Mouse (Mus musculus) erythroblast, adult 5-6 weeks (primary cell): ENCODE data around the gene Cdk2. TPM values are rescaled to one million over a fixed set of nuclear protein-coding genes. Genes with fewer than 3 reads are reported as not detected.
"Not testable (repeated sequence)": the region's sequence is repeated elsewhere in the genome, so short reads cannot be mapped to it uniquely, and the experiment has no call there.

Experiments used
- ATAC-seq: replicated peaks from 2 replicates; pipeline ENCODE4 v1.8.0; 2016; ENCODE audit warnings: moderate number of reproducible peaks, mild to moderate bottlenecking, moderate TSS enrichment, inconsistent platforms; ENCODE audit not compliant: poor library complexity, low FRiP score, severe bottlenecking
- total RNA-seq, 2 experiments: library from RNA; stranded (forward) in 1 of 2; stranded (reverse) in 1 of 2; fragments of 150-400 nt in 1 of 2; fragments of 200-764, 138-1000 nt in 1 of 2; gene quantifications; 2 replicates each; pipeline versions ENCODE4 v1.2.3 to v1.2.4; 2015 to 2017; ENCODE audit warnings: low replicate concordance in 2 of 2

Cdk2 gene
- total RNA-seq (2015; ENCODE audit: low replicate concordance) (29.8 and 37.2 TPM in 2 replicates), total RNA-seq (2017; ENCODE audit: low replicate concordance) (21.0 and 34.3 TPM in 2 replicates)

DNA sequence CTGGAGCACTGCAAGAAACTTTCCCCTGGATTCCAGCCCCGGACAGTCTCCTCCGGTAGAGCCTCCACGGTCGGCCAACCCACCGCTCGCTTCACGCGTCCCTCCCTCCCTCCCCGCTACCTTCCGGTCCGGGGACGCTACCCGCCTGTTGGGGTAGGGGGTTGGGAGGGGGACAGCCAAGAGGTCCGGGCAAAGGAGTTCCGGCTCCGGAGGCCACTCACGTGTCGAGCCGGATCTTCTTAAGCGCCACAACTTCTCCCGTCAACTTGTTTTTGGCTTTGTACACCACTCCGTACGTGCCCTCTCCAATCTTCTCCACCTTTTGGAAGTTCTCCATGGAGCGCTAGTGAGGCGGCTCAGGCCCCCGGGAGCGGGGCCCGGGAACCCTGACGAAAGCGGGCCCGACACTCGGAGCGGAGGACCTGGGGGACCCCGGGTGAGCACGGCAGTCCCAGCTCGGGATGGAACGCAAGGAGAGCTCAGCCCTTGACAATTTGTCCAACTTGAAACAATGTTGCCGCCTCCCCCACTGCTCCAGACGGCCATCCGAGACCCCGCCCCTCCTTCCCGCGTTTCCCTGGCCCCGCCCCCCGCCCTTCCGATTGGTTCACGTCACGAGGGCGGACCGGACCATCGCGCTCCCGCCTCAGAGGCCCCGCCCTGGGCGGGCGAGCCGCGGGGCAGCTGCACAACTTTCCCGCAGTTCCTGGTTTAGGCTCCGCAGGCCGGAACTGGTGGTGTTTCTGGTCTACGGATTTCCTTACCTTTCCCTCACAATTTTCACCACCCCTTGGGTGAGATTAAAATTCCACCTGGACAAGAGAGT is at the start of gene Cdk2:
TSS of gene Cdk2 (minus strand) at position 541 of the 826 bp plus-strand sequence.
- ATAC-seq, result peak; percentile 90

DNA sequence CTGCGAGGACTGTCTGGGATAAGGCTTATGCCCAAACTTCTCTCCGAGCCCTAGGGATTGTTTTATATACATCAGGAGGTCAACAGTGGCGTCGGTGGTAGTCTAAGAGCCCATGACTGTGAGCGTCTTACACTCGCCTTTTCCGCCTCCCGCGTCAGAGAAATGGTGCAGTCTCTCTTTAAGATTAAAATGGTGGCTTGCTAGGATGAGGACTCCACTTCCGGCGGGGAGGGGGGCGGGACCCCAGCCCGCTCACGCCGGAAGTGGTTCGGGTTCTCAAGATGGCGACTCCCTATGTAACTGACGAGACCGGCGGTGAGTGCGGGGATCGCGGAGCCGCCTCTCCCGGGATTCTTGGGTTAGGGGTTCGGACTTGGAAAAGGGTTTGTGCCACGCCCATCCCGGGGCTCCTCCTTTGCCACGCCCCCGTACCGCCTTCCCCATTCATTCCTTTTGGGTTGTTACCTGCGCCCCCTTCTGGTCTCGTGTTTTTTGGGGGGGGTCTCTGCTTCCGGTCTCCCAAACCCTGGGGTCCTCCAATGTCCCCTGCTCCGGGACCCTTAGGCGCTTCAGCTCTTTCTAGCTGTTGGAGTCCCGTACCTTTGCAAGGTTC is 43.5 kb upstream of the Cdk2 start:
- peak; percentile 90 for ATAC-seq

DNA sequence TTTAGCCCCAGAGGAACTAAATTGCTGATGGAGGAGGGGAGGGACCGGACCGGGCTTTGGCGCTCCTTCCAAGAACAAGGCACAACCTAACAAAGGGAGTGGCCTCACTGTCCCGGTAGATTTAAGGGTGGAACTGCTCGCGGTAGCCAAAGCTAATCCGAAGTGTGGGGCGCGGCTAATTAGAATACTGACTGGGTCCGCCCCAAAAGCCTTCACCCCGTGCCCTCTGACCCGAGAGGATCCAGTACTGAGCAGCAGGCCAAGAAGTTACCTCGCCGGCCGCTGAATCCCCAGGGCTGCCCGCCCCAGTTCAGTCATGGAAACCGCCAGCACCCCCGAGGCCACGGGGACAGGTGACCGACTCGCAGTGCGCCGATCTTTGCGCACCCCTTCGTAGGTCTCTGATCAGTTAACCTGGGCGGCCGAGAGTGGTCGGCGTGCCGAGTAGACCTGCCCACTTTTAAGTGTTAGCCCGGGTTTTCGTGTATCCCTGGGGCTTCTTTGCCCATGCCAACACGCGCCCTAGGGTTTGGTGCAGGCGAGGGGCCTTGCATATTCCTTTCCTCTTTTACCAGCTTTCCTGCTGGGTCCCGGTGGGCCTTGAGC is 42.9 kb upstream of the Cdk2 start, which contains the start of gene Pym1:
TSS of gene Pym1 (plus strand) at position 244 of the 606 bp plus-strand sequence.
- peak; percentile 87 for ATAC-seq

DNA sequence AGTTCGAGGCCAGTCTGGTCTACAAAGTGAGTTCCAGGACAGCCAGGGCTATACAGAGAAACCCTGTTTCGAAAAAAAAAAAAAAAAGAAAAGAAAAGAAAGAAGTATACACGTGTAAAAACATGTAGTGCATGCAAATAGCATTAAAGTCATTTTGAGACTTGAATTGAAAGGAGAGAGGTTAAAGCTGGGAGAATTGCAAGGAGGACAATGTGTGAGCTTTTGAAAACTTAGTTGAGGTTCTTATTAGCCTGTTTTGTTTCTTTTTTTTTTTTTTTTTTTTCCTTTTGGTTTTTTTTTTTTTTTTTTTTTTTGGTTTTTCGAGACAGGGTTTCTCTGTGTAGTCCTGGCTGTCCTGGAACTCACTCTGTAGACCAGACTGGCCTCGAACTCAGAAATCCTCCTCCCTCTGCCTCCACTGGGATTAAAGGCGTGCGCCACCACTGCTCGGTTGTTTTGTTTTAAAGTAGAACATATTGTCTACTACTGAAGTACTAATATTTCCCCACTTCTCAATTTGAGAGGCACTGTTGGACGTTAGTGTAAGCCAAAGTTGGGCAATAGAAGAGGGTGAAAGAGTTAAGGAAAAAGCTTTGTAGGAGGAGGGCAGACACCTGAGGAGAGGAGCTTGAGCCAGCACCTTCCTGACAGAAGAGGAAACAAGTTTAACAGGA is 42.3 kb upstream of the Cdk2 start:
- ATAC-seq, result no peak

DNA sequence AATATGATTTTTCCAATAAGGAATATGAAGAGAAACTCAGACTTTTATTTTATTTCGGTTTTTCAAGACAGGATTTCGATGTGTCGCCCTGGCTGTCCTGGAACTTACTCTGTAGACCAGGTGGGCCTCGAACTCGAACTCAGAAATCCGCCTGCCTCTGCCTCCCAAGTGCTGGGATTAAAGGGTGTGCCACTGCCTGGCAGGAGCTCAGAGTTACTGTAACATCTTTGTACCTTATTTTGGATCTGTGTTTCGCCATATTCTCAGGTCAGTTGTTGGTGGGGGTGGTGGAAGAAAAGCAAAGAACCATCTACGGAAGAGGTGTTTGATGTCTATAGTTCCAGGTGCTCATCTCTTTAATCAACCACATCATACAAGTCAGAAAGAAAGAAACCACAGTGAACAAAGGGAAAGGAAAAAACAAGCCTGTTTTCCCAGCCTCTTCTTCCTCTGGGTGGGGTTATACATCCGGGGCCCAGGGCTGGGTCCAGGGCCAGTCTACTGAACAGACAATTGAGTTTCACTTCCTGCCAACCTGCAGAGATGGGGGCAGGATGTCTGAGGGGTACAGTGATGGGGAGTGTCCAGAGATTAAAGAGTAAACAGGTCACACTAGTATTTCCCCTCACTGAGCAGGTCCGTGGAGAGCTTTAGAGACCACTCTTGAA is 41.2 kb upstream of the Cdk2 start:
- no peak for ATAC-seq

DNA sequence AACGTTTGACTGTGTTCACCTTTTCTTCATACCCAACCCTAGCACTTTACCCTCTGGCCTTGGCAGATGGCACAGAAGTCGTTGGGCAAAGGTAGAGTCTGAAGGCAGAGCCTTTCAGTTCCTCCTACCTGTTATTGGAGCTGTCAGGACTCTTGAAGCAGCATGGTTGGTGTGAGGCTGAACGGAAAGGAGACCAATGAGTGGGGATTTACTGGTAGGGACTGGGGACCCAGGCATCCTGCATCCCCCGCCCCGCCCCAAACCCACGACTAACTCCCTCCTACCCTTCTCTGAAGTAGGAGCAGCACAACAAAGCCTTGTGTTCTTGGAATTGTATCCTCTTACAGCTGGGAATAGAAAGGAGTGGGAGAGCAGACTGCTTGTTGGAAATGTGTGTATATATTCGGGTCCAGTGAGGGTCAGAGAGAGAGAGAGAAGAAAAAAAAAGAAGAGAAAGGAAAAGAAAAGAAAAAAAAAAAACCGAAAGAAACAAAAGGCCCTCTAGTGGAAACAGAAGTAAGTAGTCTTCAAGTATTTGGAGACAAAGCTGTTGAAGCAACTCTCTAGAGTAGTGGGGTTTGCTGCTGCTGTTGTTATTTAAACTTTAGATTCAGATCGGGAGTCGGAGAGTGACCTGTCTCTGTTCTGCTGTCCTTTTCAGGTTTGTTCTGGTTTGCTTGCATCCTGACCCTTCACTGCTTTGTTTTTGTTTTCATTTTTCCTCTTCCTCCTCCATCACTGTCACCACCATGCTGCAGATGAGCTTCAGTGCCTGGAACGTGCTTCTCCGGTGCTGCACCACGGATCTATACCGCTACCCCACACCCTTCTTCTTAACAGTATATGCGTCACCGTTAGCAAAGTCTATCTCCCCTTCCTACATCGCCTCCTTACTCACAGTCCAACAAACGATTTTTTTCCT is 40.1 kb upstream of the Cdk2 start, which contains the start of gene Dgka:
TSS of gene Dgka (minus strand) at position 176 of the 922 bp plus-strand sequence.
- no peak for ATAC-seq

DNA sequence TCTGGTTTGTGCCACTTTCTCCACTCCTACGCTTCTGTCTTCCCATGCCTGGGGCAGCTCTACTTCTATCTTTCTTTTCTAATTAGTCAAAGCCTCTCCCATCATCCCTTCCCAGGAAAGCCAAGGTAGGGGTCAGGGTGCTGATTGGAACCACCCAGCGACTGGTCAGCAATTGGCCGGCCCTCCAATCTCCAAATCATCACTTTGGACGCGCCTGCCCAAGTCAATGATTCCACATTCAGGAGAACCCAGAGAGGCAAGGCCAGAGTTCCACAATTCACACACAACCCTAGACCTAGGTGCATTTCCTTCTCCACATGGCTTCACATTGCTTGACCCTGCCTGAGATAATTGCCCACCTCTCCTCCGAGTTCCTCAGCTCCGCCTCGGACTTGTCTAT is 39.4 kb upstream of the Cdk2 start:
- no peak for ATAC-seq

DNA sequence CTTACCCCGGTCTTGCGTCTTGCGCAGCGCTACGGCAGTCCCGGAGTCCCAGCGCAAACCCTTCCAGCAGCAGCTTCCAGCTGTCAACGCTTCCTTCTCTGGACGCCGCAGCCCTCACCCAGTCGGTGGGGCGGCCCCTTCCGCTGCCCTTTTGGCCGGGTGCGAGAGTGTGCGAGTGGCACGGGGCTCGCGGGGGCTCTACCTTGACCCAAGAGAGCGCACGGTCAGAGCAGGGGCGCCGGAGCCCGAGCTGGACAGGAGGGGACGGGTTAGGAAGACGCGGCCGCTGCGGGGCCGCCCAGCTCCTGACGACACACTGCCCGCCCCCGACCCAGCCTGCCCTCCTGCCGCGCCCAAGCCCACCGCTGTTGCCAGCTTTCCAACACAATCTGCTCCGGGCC is 39.0 kb upstream of the Cdk2 start:
- no peak for ATAC-seq

DNA sequence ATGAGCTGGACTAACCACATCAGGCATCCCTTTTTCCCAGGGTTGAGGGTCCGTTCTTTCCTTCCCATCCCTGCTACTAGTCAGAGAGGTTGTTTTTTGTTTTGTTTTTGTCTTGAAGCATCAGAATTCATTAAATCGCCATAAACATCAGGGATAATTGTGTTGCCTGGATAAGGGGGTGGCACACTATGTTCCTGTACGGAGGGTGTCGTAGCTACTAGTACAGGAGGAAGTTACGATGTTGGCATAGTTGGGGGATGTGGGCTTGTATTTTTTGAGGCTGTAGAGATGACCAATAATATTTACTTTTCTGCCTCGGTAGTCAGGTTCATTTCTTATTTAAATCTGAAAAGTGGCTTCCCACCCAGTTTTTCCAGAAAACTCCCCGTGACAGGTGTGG is 38.4 kb upstream of the Cdk2 start:
- ATAC-seq, result no peak

DNA sequence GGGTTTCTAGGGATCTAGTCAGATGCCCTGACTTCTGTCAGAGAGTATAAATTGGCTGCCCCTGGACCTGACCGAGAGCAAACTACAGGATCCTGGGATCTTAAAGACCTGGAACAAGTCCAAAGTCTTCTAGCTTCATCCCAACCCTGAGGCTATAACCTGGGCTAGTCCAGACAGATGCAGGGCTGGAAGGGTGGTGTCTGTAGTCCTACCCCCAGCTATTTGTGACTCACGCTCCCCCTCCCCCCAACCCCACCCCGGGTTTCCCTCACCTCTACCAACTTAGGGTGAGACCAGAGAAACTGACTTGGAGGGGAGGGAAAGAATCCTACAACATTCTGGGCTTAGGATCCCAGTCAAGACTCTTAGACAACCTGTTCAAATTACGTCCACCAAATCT is 37.8 kb upstream of the Cdk2 start:
- no peak for ATAC-seq

DNA sequence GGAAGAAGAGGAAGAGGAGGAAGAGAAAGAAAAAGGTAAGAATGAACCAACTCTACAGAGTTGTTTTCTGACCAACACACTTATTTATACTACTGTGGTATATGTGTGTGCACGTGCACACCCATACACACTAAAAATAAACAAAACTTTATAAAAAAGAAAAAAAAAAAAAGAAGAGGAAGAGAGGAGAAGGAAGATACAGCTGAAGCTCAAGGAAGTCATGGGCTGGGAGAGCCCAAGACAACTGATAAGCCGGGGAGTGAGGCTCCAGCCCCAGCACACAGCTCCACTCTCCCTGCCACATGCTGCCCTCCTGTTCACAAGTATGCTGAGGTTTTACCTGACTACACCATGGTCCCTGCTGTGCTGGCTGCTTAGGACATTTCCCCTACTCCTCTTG is 35.5 kb upstream of the Cdk2 start:
- ATAC-seq, result no peak

DNA sequence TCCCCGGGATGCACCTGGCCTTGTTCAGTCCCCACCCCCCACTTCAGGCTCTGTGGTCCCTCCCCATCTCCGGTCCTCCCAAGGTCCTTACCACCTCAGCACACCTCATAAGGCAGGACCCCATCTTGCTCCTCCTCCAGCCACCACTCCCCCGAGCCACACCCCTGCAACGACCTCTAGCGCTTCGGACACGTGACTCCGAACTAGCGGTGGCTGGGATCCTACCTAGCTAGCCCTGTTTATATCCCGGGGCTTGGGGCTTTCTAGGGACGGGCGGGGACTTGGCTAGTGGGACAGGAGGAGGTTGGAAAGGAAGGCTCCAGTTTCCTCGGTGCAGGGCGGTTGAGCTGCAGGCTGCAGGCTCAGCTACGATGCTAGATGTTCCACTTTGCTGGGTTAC is 32.6 kb upstream of the Cdk2 start:
- ATAC-seq, result no peak

DNA sequence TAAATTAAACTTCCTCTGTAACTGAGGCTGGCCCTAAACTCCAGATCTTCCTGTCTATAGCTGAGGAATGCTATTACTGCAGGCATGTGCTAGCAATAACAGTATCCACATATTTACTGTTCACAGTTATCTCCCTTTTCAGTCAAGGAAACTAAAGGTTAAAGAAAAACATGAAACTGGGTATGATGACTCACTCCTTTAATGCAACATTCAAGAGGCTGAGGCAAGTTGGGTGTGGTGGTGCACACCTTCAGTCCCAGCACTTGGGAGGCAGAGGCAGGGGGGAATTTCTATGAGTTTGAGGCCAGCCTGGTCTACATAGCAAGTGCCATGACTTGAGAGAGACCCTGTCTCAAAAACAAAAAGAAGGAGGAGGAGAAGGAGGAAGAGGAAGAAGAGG is 27.2 kb upstream of the Cdk2 start:
- ATAC-seq, result no peak

DNA sequence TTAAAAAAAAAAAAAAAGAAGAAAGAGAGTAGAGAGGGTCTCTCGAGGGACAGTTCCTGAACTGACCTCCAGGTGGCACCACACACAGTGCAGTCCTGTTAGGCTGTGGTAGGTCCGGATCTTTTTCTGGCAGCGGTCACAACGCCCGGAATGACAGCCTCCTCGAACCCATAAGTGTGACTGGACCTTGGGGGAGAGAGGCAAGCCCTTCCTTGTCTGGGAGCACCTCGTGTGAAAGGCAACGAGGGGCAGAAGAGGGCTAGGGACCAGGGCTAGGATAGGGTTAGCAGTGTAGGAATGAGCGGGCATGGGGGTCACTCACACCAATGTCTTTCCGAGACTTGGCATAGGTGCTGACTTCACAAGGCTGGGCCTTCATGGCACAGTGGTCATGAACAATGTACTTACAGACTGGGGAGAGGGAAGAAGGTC is 26.2 kb upstream of the Cdk2 start:
- peak; percentile 73 for ATAC-seq

DNA sequence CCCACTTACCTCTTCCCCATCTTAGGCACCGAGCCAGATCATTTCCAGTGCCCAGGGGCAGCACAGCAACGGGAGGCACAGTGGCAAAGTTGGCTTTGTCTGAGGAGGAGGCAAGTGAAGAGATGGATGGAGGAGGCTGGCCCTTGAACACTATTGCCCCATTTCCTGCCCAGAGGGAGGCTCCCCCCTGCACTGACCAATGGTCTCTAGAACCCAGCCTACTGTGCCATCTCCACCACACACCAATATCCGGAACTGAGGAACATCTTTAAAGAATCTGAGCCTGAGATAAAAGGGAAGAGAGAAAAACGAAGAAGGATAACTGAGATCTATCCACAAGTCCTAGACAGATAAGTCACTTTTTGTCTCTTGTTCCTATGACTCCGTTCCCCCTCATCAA is 23.2 kb upstream of the Cdk2 start:
- no peak for ATAC-seq

DNA sequence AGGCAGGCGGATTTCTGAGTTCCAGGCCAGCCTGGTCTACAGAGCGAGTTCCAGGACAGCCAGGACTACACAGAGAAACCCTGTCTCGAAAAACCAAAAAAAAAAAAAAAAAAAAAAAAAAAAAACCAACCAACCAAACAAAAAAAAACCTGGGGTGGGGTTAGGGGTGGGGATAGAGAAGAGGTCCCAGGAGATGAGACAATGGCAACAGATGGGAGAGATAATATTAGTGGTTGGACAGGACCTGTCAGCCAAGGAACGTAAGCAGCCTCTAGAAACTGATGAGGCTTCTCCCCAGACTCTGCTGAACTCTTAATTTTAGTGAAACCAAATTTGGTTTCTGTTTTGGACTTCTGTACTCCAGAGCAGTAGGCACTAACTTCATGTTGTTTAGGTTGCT is 20.6 kb upstream of the Cdk2 start:
- not testable (repeated sequence) for ATAC-seq

DNA sequence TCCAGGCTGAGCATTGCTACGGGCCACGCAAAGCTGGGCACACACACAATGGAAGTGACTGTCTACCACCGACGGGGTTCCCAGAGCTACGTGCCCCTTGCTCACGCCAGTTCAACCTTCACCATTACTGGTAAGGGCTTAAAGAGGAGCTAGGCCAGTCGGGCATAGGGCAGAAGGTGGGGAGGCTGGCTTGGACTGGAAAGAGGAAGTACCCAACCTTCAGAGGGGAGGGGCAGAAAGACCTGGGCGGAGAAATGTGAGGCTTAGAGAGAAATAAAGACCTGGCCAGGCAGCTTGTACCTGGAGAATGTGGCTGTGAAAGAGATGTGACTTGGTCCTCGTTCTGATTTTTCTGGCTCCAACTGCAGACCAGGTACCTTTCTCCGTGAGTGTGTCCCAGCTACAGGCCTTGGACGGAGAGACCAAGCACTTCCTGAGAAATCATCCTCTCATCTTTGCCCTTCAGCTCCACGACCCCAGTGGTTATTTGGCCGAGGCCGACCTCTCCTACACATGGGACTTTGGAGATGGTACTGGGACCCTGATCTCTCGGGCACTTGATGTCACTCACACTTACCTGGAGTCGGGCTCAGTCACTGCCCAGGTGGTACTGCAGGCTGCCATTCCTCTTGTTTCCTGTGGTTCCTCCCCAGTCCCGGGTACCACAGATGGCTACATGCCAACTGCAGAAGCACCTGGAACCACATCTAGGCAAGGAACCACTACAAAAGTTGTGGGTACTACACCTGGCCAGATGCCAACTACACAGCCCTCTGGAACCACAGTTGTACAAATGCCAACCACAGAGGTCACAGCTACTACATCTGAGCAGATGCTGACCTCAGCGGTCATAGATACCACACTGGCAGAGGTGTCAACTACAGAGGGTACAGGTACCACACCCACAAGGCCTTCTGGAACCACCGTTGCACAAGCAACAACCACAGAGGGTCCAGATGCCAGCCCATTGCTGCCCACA is 11.0 kb upstream of the Cdk2 start:
- no peak for ATAC-seq

DNA sequence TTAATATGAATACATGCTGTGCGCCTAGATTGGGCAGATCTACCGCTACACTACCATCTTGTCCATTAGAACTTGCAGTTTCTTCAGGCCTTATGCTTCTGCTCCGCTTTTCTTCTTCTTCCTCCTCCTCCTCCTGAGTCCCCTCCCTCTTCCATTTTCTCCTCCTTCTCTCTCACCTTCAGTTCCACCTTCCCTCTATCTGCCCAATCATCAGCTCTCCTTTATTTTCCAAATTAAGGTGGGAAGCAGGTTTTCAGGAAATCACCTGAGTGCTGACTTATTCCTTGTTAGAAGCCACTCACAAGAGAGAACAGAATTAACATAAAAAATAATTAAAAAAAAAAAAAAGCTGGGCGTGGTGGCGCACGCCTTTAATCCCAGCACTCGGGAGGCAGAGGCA is 6.5 kb upstream of the Cdk2 start:
- ATAC-seq, result not testable (repeated sequence)
